Mouse (Mus musculus): Measurements from ENCODE around the gene Ube2s. TPM values are rescaled to one million over a fixed set of nuclear protein-coding genes. Genes with fewer than 3 reads are reported as not detected.
"Not testable (repeated sequence)": the region's sequence is repeated elsewhere in the genome, so short reads cannot be mapped to it uniquely, and the experiment has no call there.

The Ube2s gene
- total RNA-seq, 1 experiment from 2014 or later: 203 TPM

- ATAC-seq (replicated peaks; ENCODE audit: low read depth, poor library complexity, severe bottlenecking): no peak
These were observed 9.9 kb upstream of the Ube2s start for GRCm38 (mm10) chr7:4822162-4822907.

DNA sequence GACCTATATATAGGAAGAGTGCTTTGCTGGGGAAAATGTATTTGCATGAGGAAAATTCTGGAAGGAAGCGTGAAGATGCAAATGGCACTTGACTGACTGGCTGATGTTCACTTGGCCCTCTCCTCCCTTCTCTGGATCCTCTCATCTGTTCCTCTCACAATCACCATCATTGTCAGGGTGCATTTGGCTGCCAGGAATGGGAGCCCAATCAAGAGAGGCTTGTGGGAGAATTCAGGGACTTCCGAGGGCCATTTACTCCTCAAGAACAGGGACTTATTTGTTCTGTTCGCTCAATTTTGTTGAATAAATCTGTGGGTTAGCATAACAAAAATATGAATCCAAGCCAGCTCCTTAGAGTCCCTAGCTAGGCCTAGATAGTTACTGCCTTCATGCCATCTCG is 9.3 kb upstream of the Ube2s start:
- ATAC-seq (replicated peaks; ENCODE audit: low read depth, poor library complexity, severe bottlenecking): no peak

DNA sequence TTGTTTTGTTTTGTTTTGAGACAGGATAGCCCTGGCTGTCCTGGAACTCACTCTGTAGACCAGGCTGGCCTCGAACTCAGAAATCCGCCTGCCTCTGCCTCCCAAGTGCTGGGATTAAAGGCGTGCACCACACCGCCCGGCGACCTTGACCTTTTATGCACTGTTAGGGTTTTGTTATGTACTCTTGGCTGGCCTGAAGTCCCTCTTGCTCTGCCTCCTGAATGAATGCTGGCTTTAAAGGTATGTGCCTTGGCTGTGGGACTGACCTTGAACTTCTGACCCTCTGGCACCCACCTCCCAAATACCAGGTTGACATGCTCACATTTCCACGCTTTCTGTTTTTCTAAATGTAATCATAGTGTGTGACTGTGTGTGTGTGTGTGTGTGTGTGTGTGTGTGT is 8.5 kb upstream of the Ube2s start:
- not testable (repeated sequence) for ATAC-seq (replicated peaks; ENCODE audit: low read depth, poor library complexity, severe bottlenecking)

- ATAC-seq (replicated peaks; ENCODE audit: low read depth, poor library complexity, severe bottlenecking): no peak
These were observed 4.2 kb upstream of the Ube2s start for GRCm38 (mm10) chr7:4816559-4816958.

GRCm38 (mm10) chr7:4813105-4813791 is 858 bp upstream of the Ube2s start:
- no peak for ATAC-seq (replicated peaks; ENCODE audit: low read depth, poor library complexity, severe bottlenecking)

DNA sequence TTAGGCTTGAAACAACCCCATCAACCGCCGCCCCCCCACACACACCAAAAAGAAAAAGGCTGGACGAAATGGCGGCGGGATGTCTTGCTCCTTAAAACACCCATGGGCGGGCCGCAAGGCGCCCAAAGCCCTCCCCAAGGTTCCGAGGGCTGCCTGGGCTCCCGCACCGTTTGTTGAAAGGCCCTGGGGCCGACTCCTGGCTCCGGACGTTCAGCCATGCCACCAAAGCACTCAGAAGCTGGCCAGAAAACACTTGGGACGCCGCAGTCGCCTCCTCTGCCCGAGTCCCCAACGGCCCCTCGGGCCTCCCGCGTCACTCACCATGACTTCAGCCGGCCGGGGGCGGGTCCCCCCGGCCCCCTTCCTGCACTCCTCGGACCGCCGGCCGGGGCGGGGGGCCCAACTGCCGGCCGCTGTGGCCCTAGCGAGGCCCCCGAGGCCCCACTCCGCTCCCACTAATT is 518 bp downstream of the Ube2s start:
- ATAC-seq (replicated peaks; ENCODE audit: low read depth, poor library complexity, severe bottlenecking): no peak; the same call in 1 of the 2 replicates

DNA sequence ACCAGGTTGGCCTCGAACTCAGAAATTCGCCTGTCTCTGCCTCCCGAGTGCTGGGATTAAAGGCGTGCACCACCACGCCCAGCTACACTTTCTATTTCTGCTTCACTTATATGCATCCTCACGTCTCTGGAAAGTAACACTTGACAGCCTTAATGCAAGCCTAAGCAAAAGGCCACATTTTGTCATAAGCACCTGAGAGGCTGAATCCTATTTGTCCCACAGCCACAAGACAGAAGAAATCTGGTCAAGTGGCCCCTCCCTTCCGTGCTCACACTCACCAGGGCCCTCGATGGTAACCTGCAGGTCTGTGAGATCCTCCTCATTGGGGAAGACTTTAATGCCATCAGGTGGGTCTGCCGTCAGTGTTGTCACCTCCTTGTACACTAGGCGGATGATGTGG is 1.3 kb downstream of the Ube2s start:
- ATAC-seq (replicated peaks; ENCODE audit: low read depth, poor library complexity, severe bottlenecking): not testable (repeated sequence)

DNA sequence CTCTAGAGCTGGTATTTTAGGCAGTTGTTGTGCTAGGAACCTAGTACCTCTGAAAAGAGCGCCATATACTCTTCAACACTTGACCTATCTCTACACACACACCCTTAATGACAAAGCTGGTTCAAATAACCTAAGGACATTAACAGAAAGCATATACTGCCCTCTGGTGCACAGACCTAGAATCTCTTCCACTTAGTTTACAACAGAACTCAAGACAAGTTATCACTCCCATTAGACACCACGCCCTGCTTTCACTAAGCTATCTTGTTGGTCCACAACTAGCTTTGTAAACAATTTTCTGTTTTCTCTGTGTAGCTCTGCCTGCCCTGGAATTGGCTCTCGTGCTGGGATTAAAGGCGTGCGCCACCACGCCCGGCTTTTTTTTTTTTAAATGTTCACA is 5.7 kb downstream of the Ube2s start:
- ATAC-seq (replicated peaks; ENCODE audit: low read depth, poor library complexity, severe bottlenecking): peak; percentile 85

DNA sequence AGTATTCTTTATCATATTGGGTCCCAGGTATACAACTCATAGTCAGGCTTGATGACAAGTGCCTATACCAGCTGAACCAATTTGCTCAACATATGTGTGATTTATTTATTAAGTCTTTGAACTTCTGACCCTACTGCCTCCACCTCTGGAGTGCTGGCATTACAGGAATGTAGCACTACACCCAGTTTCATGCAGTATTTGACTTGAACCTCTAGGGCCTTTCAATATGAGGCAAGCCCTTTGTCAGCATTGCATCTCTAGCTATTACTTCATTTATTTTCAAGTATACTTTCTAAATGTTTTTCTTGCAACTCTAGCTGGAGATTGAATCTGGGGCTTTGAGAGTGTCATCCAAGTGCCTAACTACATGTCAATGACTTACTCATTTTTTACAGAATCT is 10.1 kb downstream of the Ube2s start:
- ATAC-seq (replicated peaks; ENCODE audit: low read depth, poor library complexity, severe bottlenecking): no peak

DNA sequence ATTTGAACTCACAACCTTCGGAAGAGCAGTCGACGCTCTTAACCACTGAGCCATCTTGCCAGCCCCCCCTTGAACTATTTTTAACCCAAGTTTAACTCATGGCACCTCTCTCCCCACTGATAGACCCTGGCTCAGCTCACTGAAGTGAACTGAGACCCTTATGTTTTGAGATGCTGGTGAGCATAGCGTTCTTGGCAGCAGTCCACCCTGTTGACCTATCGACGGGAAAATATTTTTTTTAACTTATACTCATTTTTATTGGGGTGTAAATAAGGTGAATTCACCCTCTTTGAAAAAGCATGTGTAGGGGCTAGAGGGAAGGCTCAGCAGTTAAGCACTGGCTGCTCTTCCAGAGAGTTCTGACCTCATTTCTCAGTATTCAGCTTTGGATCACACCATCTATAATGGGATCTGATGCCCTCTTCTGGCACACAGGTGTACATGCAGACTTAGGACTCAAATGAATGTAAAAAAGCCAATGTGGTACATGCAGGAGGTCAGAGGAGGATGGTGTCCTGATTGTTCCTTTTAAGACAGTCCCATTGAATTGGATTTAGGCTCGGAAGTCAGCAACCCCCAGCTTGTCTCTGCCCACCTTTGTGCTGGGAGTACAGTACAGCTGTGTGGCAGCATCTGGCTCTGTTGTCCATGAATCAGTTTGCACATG is 16.5 kb downstream of the Ube2s start:
- peak; percentile 28 for ATAC-seq (replicated peaks; ENCODE audit: low read depth, poor library complexity, severe bottlenecking)

GRCm38 (mm10) chr7:4794631-4795168 is 17.7 kb downstream of the Ube2s start:
- no peak for ATAC-seq (replicated peaks; ENCODE audit: low read depth, poor library complexity, severe bottlenecking)

- no peak for ATAC-seq (replicated peaks; ENCODE audit: low read depth, poor library complexity, severe bottlenecking)
These were observed 18.7 kb downstream of the Ube2s start for GRCm38 (mm10) chr7:4793674-4794073.

DNA sequence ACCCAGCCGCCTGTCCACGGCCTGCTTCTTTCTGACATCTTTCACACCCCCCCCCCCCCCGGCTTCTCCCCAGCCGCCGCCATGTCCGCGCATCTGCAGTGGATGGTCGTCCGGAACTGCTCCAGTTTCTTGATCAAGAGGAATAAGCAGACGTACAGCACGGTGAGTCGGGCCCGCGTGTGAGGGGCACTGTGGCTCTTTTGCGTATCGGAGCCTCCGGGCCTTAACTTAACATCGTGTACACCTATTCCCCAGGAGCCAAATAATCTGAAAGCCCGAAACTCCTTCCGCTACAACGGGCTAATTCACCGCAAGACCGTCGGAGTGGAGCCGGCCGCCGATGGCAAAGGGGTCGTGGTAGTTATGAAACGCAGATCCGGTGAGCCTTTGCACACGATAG is 19.1 kb downstream of the Ube2s start:
- ATAC-seq (replicated peaks; ENCODE audit: low read depth, poor library complexity, severe bottlenecking): not testable (repeated sequence)

DNA sequence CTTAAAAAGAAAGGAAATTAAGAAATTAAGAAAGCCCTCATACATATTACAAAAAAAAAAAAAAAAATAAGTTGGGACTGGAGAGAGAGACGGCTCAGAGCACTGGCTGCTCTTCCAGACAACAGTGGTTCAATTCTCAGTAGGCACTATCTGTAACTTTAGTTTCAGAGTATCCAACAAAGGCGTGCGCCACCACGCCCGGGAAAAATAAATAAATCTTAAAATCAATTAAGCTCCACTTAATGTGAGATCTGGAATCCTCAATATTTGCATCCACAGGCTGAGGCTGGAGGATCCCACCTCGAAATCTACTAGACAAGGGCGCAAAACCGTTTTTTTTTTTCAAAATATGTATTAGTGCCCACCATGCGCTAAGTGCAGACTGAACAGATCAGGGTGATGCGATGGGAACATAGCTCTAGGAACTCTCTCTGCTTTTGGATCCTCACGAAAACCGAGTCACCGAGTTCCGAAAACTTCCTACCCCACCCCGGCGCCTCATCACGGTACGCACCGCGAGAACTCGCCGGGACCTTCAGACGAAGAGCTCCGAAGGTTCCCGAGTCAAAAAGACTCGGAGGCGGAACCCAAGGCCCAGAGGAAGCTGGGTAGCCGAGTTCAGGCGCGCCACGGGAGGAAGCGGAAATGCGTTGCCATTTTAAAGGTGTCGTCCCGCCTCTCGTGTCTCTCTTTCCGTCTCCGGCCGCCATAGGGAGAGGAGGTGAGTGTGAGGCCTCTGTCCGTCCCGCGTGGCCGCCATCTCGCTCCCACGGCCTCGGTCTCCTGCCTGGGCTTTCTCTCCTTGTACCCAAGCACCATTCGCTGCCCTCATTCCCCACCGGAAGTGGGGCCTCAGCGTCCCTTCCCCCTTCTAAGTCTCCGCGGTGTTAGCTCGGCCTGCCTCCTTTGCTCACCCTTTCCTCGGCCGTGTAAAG is 19.8 kb downstream of the Ube2s start, which contains the start of gene Rpl28:
Gene Rpl28, plus strand, starts transcription at position 597 of the 935 bp plus-strand sequence.
- peak; percentile 78 for ATAC-seq (replicated peaks; ENCODE audit: low read depth, poor library complexity, severe bottlenecking)

DNA sequence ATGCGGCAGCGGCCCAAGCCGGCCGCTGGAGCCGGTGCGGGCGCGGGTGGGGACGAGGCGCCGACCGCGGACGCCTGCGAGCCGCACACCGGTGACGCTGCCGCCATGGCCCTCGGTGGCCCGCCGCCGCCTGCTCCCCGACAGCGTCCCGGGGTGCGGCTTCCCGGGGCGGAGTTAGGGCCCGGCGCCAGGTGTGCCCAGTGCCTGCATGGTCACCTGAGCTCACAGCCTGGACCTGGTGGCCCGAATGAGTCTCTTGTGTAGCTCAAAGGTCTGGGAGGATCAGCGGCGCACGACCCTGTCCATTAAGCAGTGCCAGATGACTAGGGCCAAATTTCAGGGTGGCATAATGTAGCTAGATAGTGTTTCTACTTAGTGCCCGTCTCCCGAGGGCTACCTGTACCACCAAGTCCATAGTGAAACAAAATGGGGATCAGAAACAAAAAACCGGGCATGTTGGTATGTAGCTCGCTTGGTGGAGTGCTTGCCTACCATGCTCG is 22.9 kb downstream of the Ube2s start, which contains the start of gene Tmem238:
Gene Tmem238, minus strand, starts transcription at position 221 of the 500 bp plus-strand sequence.
- no peak for ATAC-seq (replicated peaks; ENCODE audit: low read depth, poor library complexity, severe bottlenecking)

GRCm38 (mm10) chr7:4788499-4789435 is 23.6 kb downstream of the Ube2s start:
- ATAC-seq (replicated peaks; ENCODE audit: low read depth, poor library complexity, severe bottlenecking): peak; percentile 37

- peak; percentile 56 for ATAC-seq (replicated peaks; ENCODE audit: low read depth, poor library complexity, severe bottlenecking)
These were observed 28.6 kb downstream of the Ube2s start for GRCm38 (mm10) chr7:4783667-4784268.

DNA sequence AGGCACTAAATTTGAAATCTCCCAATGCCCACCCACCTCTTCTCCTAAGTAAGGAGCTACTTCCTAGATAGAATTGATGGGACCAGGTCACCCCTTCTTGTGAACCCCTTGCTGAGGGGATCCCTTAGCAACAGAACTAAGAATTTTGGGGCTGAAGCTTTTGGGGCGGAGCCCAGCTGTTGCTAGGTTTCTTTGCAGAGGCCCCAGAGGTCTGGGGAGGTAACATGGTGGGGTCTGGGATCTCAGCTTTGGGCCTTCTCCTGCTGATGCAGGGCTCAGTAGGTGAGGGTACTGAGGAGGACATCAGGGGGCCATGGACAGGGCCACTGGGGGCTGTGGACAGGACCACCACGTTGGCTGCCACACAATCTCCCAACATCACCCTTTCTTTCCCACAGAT is 29.6 kb downstream of the Ube2s start, which contains the start of the genes Il11 and Tmem190:
Gene Il11, minus strand, starts transcription at position 101 of the 400 bp plus-strand sequence.
Gene Tmem190, plus strand, starts transcription at position 179 of the 400 bp plus-strand sequence.
- ATAC-seq (replicated peaks; ENCODE audit: low read depth, poor library complexity, severe bottlenecking): no peak

All from common myeloid progenitor, adult 5-6 weeks (primary cell).